ENCODE assay signal across 7 mouse cellular contexts in genomic region chr13:28958211-28959067, GRCm38 (mm10). TPM values are rescaled to one million over a fixed set of nuclear protein-coding genes. Genes with fewer than 3 reads are reported as not detected.
DNase-seq lines count a peak whose midpoint lies in the region; ATAC-seq lines count a peak whose summit lies in the region.

No protein-coding gene starts in this region.

- peak; percentile 85 for DNase-seq in adrenal gland, postnatal 14 days
- DNase-seq in embryonic facial prominence, embryonic 11.5 days (ENCODE audit: low spot score), result peak; percentile 85
- peak; percentile 98 for DNase-seq in heart, adult 11 months
- peak; percentile 79 for DNase-seq in kidney, adult 18-20 months
- peak; percentile 63 to 84 for DNase-seq in spleen, postnatal 4 days (ENCODE audit: low spot score in 2 of 2)

- H3K36me3 ChIP-seq in embryonic facial prominence, embryonic 11.5 days (replicated peaks; ENCODE audit: control insufficient read depth, insufficient read depth, low read depth, low read length), result no peaks in the 10 kb centered on the region
- H3K36me3 ChIP-seq in limb, embryonic 15.5 days, result no peaks in the 10 kb centered on the region
- H3K36me3 ChIP-seq in midbrain, embryonic 16.5 days (ENCODE audit: control insufficient read depth, insufficient read depth, low read length), result no peaks in the 10 kb centered on the region

- ATAC-seq in embryonic facial prominence, embryonic 11.5 days (replicated peaks; ENCODE audit: insufficient number of reproducible peaks, low FRiP score, low TSS enrichment, low read depth), result peak; percentile 66
- ATAC-seq in limb, embryonic 15.5 days (ENCODE audit: insufficient number of reproducible peaks, low FRiP score, low TSS enrichment, low read depth), result peak; percentile 79
- peak; percentile 69 for ATAC-seq in midbrain, embryonic 16.5 days

- no peaks in the 10 kb centered on the region for H3K9me3 ChIP-seq in embryonic facial prominence, embryonic 11.5 days (replicated peaks; ENCODE audit: control insufficient read depth, low read length)
- no peaks in the 10 kb centered on the region for H3K9me3 ChIP-seq in limb, embryonic 15.5 days
- no peaks in the 10 kb centered on the region for H3K9me3 ChIP-seq in midbrain, embryonic 16.5 days (replicated peaks; ENCODE audit: control insufficient read depth, low read length, poor library complexity, severe bottlenecking)

- no peaks in the 10 kb centered on the region for H3K4me1 ChIP-seq in embryonic facial prominence, embryonic 11.5 days (ENCODE audit: control insufficient read depth, insufficient read depth, low read length)
- H3K4me1 ChIP-seq in limb, embryonic 15.5 days, result peaks cover 19% of the 10 kb centered on the region
- H3K4me1 ChIP-seq in midbrain, embryonic 16.5 days (ENCODE audit: control insufficient read depth, insufficient read depth, low read length), result peaks cover 13% of the 10 kb centered on the region; the same call in 1 of the 2 replicates

- 1% methylated on average over 53 of the region's 54 CpGs for WGBS in embryonic facial prominence, embryonic 11.5 days
- under 1% methylated on average over 54 of the region's 54 CpGs for WGBS in limb, embryonic 15.5 days
- WGBS in midbrain, embryonic 16.5 days, result under 1% methylated on average over 51 of the region's 54 CpGs

- H3K9ac ChIP-seq in embryonic facial prominence, embryonic 11.5 days (replicated peaks; ENCODE audit: low read length), result peak overlapping the region; percentile 67
- peak overlapping the region; percentile 62 for H3K9ac ChIP-seq in limb, embryonic 15.5 days
- H3K9ac ChIP-seq in midbrain, embryonic 16.5 days (ENCODE audit: low read depth, low read length), result peak overlapping the region; percentile 89

- H3K4me3 ChIP-seq in embryonic facial prominence, embryonic 11.5 days (ENCODE audit: low read depth, low read length), result peak overlapping the region; percentile 54
- H3K4me3 ChIP-seq in limb, embryonic 15.5 days, result peak overlapping the region; percentile 63
- H3K4me3 ChIP-seq in midbrain, embryonic 16.5 days (ENCODE audit: low read depth, low read length), result peak overlapping the region; percentile 65

- H3K27ac ChIP-seq in embryonic facial prominence, embryonic 11.5 days (replicated peaks; ENCODE audit: low read depth, low read length), result peak overlapping the region; percentile 81
- H3K27ac ChIP-seq in limb, embryonic 15.5 days, result peak overlapping the region; percentile 96
- peak overlapping the region; percentile 99 for H3K27ac ChIP-seq in midbrain, embryonic 16.5 days (ENCODE audit: low read length)

- no peaks in the 10 kb centered on the region for H3K27me3 ChIP-seq in embryonic facial prominence, embryonic 11.5 days (ENCODE audit: control insufficient read depth, insufficient read depth, low read length)
- H3K27me3 ChIP-seq in limb, embryonic 15.5 days, result no peaks in the 10 kb centered on the region
- no peaks in the 10 kb centered on the region for H3K27me3 ChIP-seq in midbrain, embryonic 16.5 days (ENCODE audit: control insufficient read depth, insufficient read depth, low read depth, low read length)

- H3K4me2 ChIP-seq in embryonic facial prominence, embryonic 11.5 days (ENCODE audit: low read depth, low read length), result peak overlapping the region; percentile 77
- peak overlapping the region; percentile 96 for H3K4me2 ChIP-seq in limb, embryonic 15.5 days
- peak overlapping the region; percentile 96 for H3K4me2 ChIP-seq in midbrain, embryonic 16.5 days (ENCODE audit: low read length)

RNA-seq across cellular contexts. Expression of gene Sox4, which starts 4.9 kb away (rescaled TPM):
- total RNA-seq in adrenal gland, postnatal 14 days (2021), result 27.6 and 28.0 TPM in 2 replicates
- polyA plus RNA-seq in embryonic facial prominence, embryonic 11.5 days (2014; fragmentation: Nextera tagmentation; extraction: Ambion mirVana), result 111 and 126 TPM in 2 replicates
- 38.0 and 46.2 TPM in 2 replicates for polyA plus RNA-seq in limb, embryonic 15.5 days (2015; fragmentation: Nextera tagmentation; extraction: Ambion mirVana)
- 158 and 160 TPM in 2 replicates for polyA plus RNA-seq in midbrain, embryonic 16.5 days (2015; fragmentation: Nextera tagmentation; extraction: Ambion mirVana)

Comparison
In these comparisons a context has a peak if more than half of its experiments do, and no peak if none do; other contexts are left out.
1. Peak in every context shown above with its lines: DNase-seq, ATAC-seq, H3K4me3 ChIP-seq and H3K27ac ChIP-seq.